Mouse (Mus musculus): ENCODE data around the gene Nanos3.
A peak's percentile ranks its signal among the peaks of the same experiment; 100 is the strongest.

Nanos3 gene

GRCm38 (mm10) chr8:84185117-84185516 lies at the start of gene Nanos3:
Nanos3 (minus strand) TSS chr8:84185217.
- DNase-seq: no peak

GRCm38 (mm10) chr8:84233055-84233454 lies 48.0 kb upstream of the Nanos3 start:
- no peak for DNase-seq

- no peak for DNase-seq
Measured at GRCm38 (mm10) chr8:84230735-84231134, 45.7 kb upstream of the Nanos3 start.

- no peak for DNase-seq
Measured at GRCm38 (mm10) chr8:84223322-84224029, 38.5 kb upstream of the Nanos3 start.

- no peak for DNase-seq
Measured at GRCm38 (mm10) chr8:84222566-84223165, 37.6 kb upstream of the Nanos3 start.

GRCm38 (mm10) chr8:84220105-84220504 lies 35.1 kb upstream of the Nanos3 start:
- DNase-seq: no peak

- no peak for DNase-seq
Measured at GRCm38 (mm10) chr8:84218143-84218542, 33.1 kb upstream of the Nanos3 start.

GRCm38 (mm10) chr8:84217206-84217605 lies 32.2 kb upstream of the Nanos3 start:
- no peak for DNase-seq

GRCm38 (mm10) chr8:84213277-84213676 lies 28.3 kb upstream of the Nanos3 start:
- no peak for DNase-seq

GRCm38 (mm10) chr8:84211881-84212563 lies 27.0 kb upstream of the Nanos3 start:
- DNase-seq: no peak

GRCm38 (mm10) chr8:84211202-84211601 lies 26.2 kb upstream of the Nanos3 start:
- no peak for DNase-seq

- peak; percentile 84 for DNase-seq
Measured at GRCm38 (mm10) chr8:84210167-84210791, 25.3 kb upstream of the Nanos3 start.

- peak; percentile 71 for DNase-seq
Measured at GRCm38 (mm10) chr8:84208381-84209380, 23.7 kb upstream of the Nanos3 start.

- peak; percentile 81 for DNase-seq
Measured at GRCm38 (mm10) chr8:84207811-84208210, 22.8 kb upstream of the Nanos3 start.

GRCm38 (mm10) chr8:84206666-84207065 lies 21.6 kb upstream of the Nanos3 start:
- no peak for DNase-seq

- DNase-seq: no peak
Measured at GRCm38 (mm10) chr8:84205073-84205472, 20.1 kb upstream of the Nanos3 start.

- peak; percentile 85 for DNase-seq
Measured at GRCm38 (mm10) chr8:84203975-84204772, 19.2 kb upstream of the Nanos3 start.

- DNase-seq: peak; percentile 93
Measured at GRCm38 (mm10) chr8:84202938-84203917, 18.2 kb upstream of the Nanos3 start.

GRCm38 (mm10) chr8:84202466-84202865 lies 17.4 kb upstream of the Nanos3 start:
- peak; percentile 66 for DNase-seq

All from kidney, postnatal 14 days (tissue).